Mouse (Mus musculus) cerebral cortex, adult 2 months (tissue): Measurements from ENCODE around the gene Cox7a2.

Source experiments
- WGBS: fragments of 180-500 bp; shearing (Covaris S2); methylation state at CpG from one replicate; pipeline ENCODE4 v1.1.7; 2018; 5-methylcytosine and 5-hydroxymethylcytosine counted together

Gene Cox7a2

GRCm38 (mm10) chr9:79730301-79730700 is 29.4 kb downstream of the Cox7a2 start:
- 76% methylated on average over 5 of the region's 5 CpGs for WGBS

GRCm38 (mm10) chr9:79723090-79723489 is 36.6 kb downstream of the Cox7a2 start:
- WGBS: 34% methylated on average over 5 of the region's 5 CpGs

GRCm38 (mm10) chr9:79721056-79721455 is 38.6 kb downstream of the Cox7a2 start:
- WGBS: 8% methylated on average over 9 of the region's 9 CpGs

GRCm38 (mm10) chr9:79720143-79720542 is 39.5 kb downstream of the Cox7a2 start:
- 61% methylated on average over 9 of the region's 9 CpGs for WGBS

- 8% methylated on average over 28 of the region's 28 CpGs for WGBS
These were observed 40.2 kb downstream of the Cox7a2 start for GRCm38 (mm10) chr9:79719451-79719850.

- under 1% methylated on average over 64 of the region's 64 CpGs for WGBS
These were observed 41.0 kb downstream of the Cox7a2 start, which contains the start of gene Col12a1 for GRCm38 (mm10) chr9:79718481-79719370. Gene Col12a1, minus strand, starts transcription at chr9:79718831.

GRCm38 (mm10) chr9:79717836-79718475 is 41.7 kb downstream of the Cox7a2 start:
- WGBS: 4% methylated on average over 22 of the region's 22 CpGs

GRCm38 (mm10) chr9:79716909-79717835 is 42.5 kb downstream of the Cox7a2 start:
- WGBS: 8% methylated on average over 23 of the region's 23 CpGs

GRCm38 (mm10) chr9:79716496-79716895 is 43.2 kb downstream of the Cox7a2 start:
- WGBS: 29% methylated on average over 5 of the region's 5 CpGs

- WGBS: 15% methylated on average over 16 of the region's 16 CpGs
These were observed 45.1 kb downstream of the Cox7a2 start for GRCm38 (mm10) chr9:79714471-79715045.
